Mouse (Mus musculus): ENCODE results near the gene Ankrd49. TPM values are rescaled to one million over a fixed set of nuclear protein-coding genes. Genes with fewer than 3 reads are reported as not detected.

The Ankrd49 gene
- 50.0 and 53.4 TPM in 2 replicates for polyA plus RNA-seq (2014; fragmentation: Nextera tagmentation; extraction: Ambion mirVana)

DNA sequence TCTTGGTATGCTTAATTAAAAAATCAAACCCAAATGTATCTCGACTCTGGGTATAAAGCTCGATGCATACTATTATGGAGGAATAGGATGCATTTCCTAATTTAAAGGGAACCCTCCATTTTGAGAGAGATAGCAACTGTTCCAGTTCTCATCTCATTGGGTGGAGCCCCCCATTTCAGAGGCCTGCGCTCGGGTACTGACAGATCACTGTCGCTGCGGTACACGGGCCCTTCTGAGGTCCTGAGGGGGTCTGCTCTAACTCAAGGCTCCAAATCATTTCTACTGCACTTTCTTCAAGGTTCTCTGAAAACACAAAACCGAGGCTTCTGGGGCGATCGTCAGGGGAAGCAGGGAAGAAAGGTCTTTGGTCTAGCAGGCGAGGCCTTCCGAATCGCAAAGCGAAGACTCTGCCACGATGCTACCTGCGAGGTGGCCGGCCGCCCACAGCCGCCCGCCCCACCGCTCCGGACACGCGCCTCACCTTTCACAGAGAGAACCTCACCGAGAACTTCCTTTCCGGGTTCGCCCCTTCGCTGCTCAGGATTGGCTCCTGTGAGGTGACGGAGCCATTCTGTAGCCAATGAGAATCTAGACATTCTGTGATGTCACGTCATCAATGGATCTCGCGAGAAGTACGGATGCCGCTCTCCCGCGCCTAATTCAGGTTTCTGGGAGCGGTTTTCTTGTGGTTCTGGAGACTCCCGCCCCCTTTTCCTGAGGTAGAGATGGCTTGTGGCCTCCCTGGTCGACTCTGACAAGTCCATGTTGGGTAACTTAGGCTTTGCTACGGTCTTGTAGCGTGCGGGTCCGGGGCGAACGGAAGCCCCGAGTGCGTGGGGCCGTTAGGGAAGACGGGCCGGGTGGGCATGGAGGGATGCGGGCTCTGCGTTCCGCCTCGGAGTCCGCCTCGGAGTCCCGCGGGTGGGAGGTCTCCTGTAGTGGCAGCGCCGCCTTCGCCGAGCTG lies at the start of gene Ankrd49, which contains the start of gene Mre11a:
Ankrd49 (minus strand) TSS at position 818 of the 964 bp plus-strand sequence.
Mre11a (plus strand) TSS at position 616 of the 964 bp plus-strand sequence.
- ATAC-seq (ENCODE audit: insufficient number of reproducible peaks, low FRiP score, low TSS enrichment, low read depth): peak; percentile 99
- peaks cover 5% of the 10 kb centered on the region; the same call in 1 of the 2 replicates for H3K36me3 ChIP-seq (ENCODE audit: control insufficient read depth, insufficient read depth, low read length)

GRCm38 (mm10) chr9:14832046-14832445 lies 47.4 kb upstream of the Ankrd49 start:
- Histone ChIP-seq H3K4me3 (ENCODE audit: low read depth, low read length) (no peak overlapping the region), H3K9me3 (ENCODE audit: control insufficient read depth, low read length) (no peaks in the 10 kb centered on the region), H3K9ac (ENCODE audit: low read length) (no peak overlapping the region), H3K27me3 (ENCODE audit: control insufficient read depth, insufficient read depth, low read length) (no peaks in the 10 kb centered on the region), H3K4me1 (ENCODE audit: control insufficient read depth, insufficient read depth, low read length) (no peaks in the 10 kb centered on the region), H3K36me3 (ENCODE audit: control insufficient read depth, insufficient read depth, low read length) (peaks cover 10% of the 10 kb centered on the region; the same call in 1 of the 2 replicates), H3K27ac (replicated peaks; ENCODE audit: low read depth, low read length) (no peak overlapping the region), H3K4me2 (ENCODE audit: low read depth, severe bottlenecking) (no peak overlapping the region)
- no peak for ATAC-seq (ENCODE audit: insufficient number of reproducible peaks, low FRiP score, low TSS enrichment, low read depth)
- DNase-seq (ENCODE audit: low spot score): no peak
- 85% methylated on average over 5 of the region's 5 CpGs for WGBS

More for the DNA sequence above, at the start of gene Ankrd49, which contains the start of gene Mre11a:
- DNase-seq (ENCODE audit: low spot score): peak; percentile 97
- Histone ChIP-seq H3K9ac (ENCODE audit: low read length) (peak within 1 kb of the TSS; percentile 90), H3K9me3 (ENCODE audit: control insufficient read depth, low read length) (no peaks in the 10 kb centered on the region), H3K27me3 (ENCODE audit: control insufficient read depth, insufficient read depth, low read length) (no peaks in the 10 kb centered on the region), H3K4me2 (ENCODE audit: low read depth, severe bottlenecking) (peak within 1 kb of the TSS; percentile 65), H3K4me3 (ENCODE audit: low read depth, low read length) (peak within 1 kb of the TSS; percentile 78), H3K4me1 (ENCODE audit: control insufficient read depth, insufficient read depth, low read length) (no peaks in the 10 kb centered on the region), H3K27ac (replicated peaks; ENCODE audit: low read depth, low read length) (peak within 1 kb of the TSS; percentile 95)
- under 1% methylated on average over 62 of the region's 62 CpGs for WGBS

- no peaks in the 10 kb centered on the region for H3K4me1 ChIP-seq (ENCODE audit: control insufficient read depth, insufficient read depth, low read length)
- DNase-seq (ENCODE audit: low spot score) (no peak), ATAC-seq (ENCODE audit: insufficient number of reproducible peaks, low FRiP score, low TSS enrichment, low read depth) (no peak)
- no peak overlapping the region for H3K4me3 ChIP-seq (ENCODE audit: low read depth, low read length)
- no peak overlapping the region for H3K9ac ChIP-seq (ENCODE audit: low read length)
- H3K9me3 ChIP-seq (ENCODE audit: control insufficient read depth, low read length): no peaks in the 10 kb centered on the region
- peaks cover 13% of the 10 kb centered on the region for H3K36me3 ChIP-seq (ENCODE audit: control insufficient read depth, insufficient read depth, low read length)
- no peaks in the 10 kb centered on the region for H3K27me3 ChIP-seq (ENCODE audit: control insufficient read depth, insufficient read depth, low read length)
- no peak overlapping the region for H3K4me2 ChIP-seq (ENCODE audit: low read depth, severe bottlenecking)
- H3K27ac ChIP-seq (replicated peaks; ENCODE audit: low read depth, low read length): no peak overlapping the region
- 70% methylated on average over 2 of the region's 2 CpGs for WGBS
These were observed 43.2 kb upstream of the Ankrd49 start for GRCm38 (mm10) chr9:14827875-14828274.

DNA sequence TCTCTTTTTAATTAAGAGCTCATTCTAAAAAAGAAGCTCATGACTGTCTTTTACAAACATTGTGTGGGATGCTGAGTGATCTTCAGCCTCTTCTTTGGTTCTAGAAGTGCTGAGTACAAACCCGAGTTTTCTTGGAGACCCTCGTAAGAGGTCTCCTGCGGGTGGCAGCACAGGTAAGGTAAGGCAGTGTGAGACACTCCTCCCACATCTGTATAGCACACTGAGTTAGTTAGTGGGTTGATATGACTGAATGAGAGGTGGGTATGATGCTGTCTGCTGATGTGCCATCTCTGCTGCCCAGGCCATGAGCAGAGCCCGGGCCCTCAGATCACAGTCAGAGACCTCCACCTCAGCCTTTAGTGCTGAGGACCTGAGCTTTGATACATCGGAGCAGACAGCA lies 40.2 kb upstream of the Ankrd49 start:
- ATAC-seq (ENCODE audit: insufficient number of reproducible peaks, low FRiP score, low TSS enrichment, low read depth) (no peak), DNase-seq (ENCODE audit: low spot score) (no peak)
- H3K27ac ChIP-seq (replicated peaks; ENCODE audit: low read depth, low read length): no peak overlapping the region
- 89% methylated on average over 5 of the region's 5 CpGs for WGBS
- no peak overlapping the region for H3K4me3 ChIP-seq (ENCODE audit: low read depth, low read length)
- H3K4me2 ChIP-seq (ENCODE audit: low read depth, severe bottlenecking): no peak overlapping the region
- H3K9ac ChIP-seq (ENCODE audit: low read length): no peak overlapping the region
- H3K4me1 ChIP-seq (ENCODE audit: control insufficient read depth, insufficient read depth, low read length): no peaks in the 10 kb centered on the region
- H3K27me3 ChIP-seq (ENCODE audit: control insufficient read depth, insufficient read depth, low read length): no peaks in the 10 kb centered on the region
- H3K36me3 ChIP-seq (ENCODE audit: control insufficient read depth, insufficient read depth, low read length): peaks cover 10% of the 10 kb centered on the region
- no peaks in the 10 kb centered on the region for H3K9me3 ChIP-seq (ENCODE audit: control insufficient read depth, low read length)

GRCm38 (mm10) chr9:14821396-14821795 lies 36.7 kb upstream of the Ankrd49 start:
- ATAC-seq (ENCODE audit: insufficient number of reproducible peaks, low FRiP score, low TSS enrichment, low read depth) (no peak), DNase-seq (ENCODE audit: low spot score) (no peak)
- no peak overlapping the region for H3K9ac ChIP-seq (ENCODE audit: low read length)
- no peak overlapping the region for H3K4me2 ChIP-seq (ENCODE audit: low read depth, severe bottlenecking)
- no peaks in the 10 kb centered on the region for H3K27me3 ChIP-seq (ENCODE audit: control insufficient read depth, insufficient read depth, low read length)
- H3K27ac ChIP-seq (replicated peaks; ENCODE audit: low read depth, low read length): no peak overlapping the region
- peaks cover 12% of the 10 kb centered on the region for H3K36me3 ChIP-seq (ENCODE audit: control insufficient read depth, insufficient read depth, low read length)
- no peaks in the 10 kb centered on the region for H3K9me3 ChIP-seq (ENCODE audit: control insufficient read depth, low read length)
- no peak overlapping the region for H3K4me3 ChIP-seq (ENCODE audit: low read depth, low read length)
- no peaks in the 10 kb centered on the region for H3K4me1 ChIP-seq (ENCODE audit: control insufficient read depth, insufficient read depth, low read length)

- Histone ChIP-seq H3K4me2 (ENCODE audit: low read depth, severe bottlenecking) (no peak overlapping the region), H3K9me3 (ENCODE audit: control insufficient read depth, low read length) (no peaks in the 10 kb centered on the region), H3K27ac (replicated peaks; ENCODE audit: low read depth, low read length) (no peak overlapping the region), H3K4me3 (ENCODE audit: low read depth, low read length) (no peak overlapping the region), H3K4me1 (ENCODE audit: control insufficient read depth, insufficient read depth, low read length) (no peaks in the 10 kb centered on the region), H3K27me3 (ENCODE audit: control insufficient read depth, insufficient read depth, low read length) (no peaks in the 10 kb centered on the region), H3K9ac (ENCODE audit: low read length) (no peak overlapping the region), H3K36me3 (ENCODE audit: control insufficient read depth, insufficient read depth, low read length) (peaks cover 26% of the 10 kb centered on the region)
- ATAC-seq (ENCODE audit: insufficient number of reproducible peaks, low FRiP score, low TSS enrichment, low read depth) (no peak), DNase-seq (ENCODE audit: low spot score) (no peak)
- WGBS: over 99% methylated on average over 5 of the region's 5 CpGs
These were observed 25.5 kb upstream of the Ankrd49 start for GRCm38 (mm10) chr9:14810111-14810510.

DNA sequence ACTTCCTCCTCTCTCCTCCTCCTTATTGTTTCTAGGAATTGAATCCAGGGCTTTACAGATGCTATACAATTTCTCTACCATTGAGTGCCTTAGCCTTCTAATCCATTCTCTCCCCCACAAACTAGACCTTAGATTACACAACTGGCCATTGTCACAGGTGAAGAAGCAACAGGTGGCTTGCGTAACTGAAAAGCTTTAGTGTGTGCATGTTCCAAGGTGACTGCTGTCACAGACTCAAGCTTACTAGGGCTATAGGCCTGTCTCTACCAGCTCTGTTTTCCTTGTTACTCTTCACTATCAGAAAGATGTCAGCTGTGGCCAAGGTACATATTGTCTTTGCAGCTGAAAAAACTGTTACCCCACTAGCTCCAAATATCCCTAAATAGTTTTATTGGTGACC lies 22.1 kb upstream of the Ankrd49 start:
- Histone ChIP-seq H3K36me3 (ENCODE audit: control insufficient read depth, insufficient read depth, low read length) (peaks cover 21% of the 10 kb centered on the region), H3K9ac (ENCODE audit: low read length) (no peak overlapping the region), H3K4me2 (ENCODE audit: low read depth, severe bottlenecking) (no peak overlapping the region), H3K4me1 (ENCODE audit: control insufficient read depth, insufficient read depth, low read length) (no peaks in the 10 kb centered on the region), H3K27ac (replicated peaks; ENCODE audit: low read depth, low read length) (no peak overlapping the region), H3K4me3 (ENCODE audit: low read depth, low read length) (no peak overlapping the region), H3K9me3 (ENCODE audit: control insufficient read depth, low read length) (no peaks in the 10 kb centered on the region), H3K27me3 (ENCODE audit: control insufficient read depth, insufficient read depth, low read length) (no peaks in the 10 kb centered on the region)
- WGBS: 97% methylated on average over 1 of the region's 1 CpGs
- ATAC-seq (ENCODE audit: insufficient number of reproducible peaks, low FRiP score, low TSS enrichment, low read depth) (no peak), DNase-seq (ENCODE audit: low spot score) (no peak)

DNA sequence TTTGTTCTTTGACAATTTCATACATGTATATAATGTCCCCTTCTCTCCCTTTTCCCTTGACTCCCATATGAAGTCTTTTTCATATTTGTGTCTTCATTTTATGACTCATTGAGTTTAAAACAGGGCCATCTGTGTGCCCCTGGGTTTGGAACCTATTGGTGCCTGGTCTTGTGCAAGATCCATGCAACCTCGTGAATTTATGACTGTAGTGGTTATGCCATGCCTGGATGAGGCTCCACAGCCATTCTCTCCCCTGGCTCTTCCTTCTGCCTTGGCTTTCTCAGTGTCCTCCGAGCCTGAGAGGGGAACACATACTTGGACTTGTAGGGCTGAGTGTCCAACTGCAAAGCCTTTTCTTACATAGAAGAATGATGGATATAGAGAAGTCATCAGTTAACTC lies 21.1 kb upstream of the Ankrd49 start:
- no peak for DNase-seq (ENCODE audit: low spot score)
- H3K4me1 ChIP-seq (ENCODE audit: control insufficient read depth, insufficient read depth, low read length): no peaks in the 10 kb centered on the region
- H3K36me3 ChIP-seq (ENCODE audit: control insufficient read depth, insufficient read depth, low read length): peaks cover 19% of the 10 kb centered on the region
- no peak overlapping the region for H3K4me3 ChIP-seq (ENCODE audit: low read depth, low read length)
- H3K9me3 ChIP-seq (ENCODE audit: control insufficient read depth, low read length): no peaks in the 10 kb centered on the region
- no peaks in the 10 kb centered on the region for H3K27me3 ChIP-seq (ENCODE audit: control insufficient read depth, insufficient read depth, low read length)
- H3K9ac ChIP-seq (ENCODE audit: low read length): no peak overlapping the region
- H3K4me2 ChIP-seq (ENCODE audit: low read depth, severe bottlenecking): no peak overlapping the region
- H3K27ac ChIP-seq (replicated peaks; ENCODE audit: low read depth, low read length): no peak overlapping the region
- no peak for ATAC-seq (ENCODE audit: insufficient number of reproducible peaks, low FRiP score, low TSS enrichment, low read depth)
- WGBS: 82% methylated on average over 2 of the region's 2 CpGs

All from limb, embryonic 11.5 days (tissue).